Mouse (Mus musculus) ES-E14 (cell line): ENCODE data around the gene Cct7. TPM values are rescaled to one million over a fixed set of nuclear protein-coding genes. Genes with fewer than 3 reads are reported as not detected.

ENCODE experiments used
- DNase-seq: peaks from one replicate; pipeline ENCODE4 v3.0.0-alpha.2; 2013; ENCODE audit warnings: low read depth, low spot score
- H3K27ac ChIP-seq: 2 replicates; pipeline ENCODE4 v1.5.1; 2012; ENCODE audit warnings: low read depth, mild to moderate bottlenecking, low read length, moderate library complexity, mixed read lengths; ENCODE audit not compliant: poor library complexity, insufficient read depth, severe bottlenecking
- H3K36me3 ChIP-seq: 2 replicates; pipeline ENCODE4 v1.6.1; 2012; ENCODE audit warnings: mild to moderate bottlenecking, low read length, moderate library complexity, mixed read lengths; ENCODE audit not compliant: control insufficient read depth, poor library complexity, insufficient read depth, severe bottlenecking
- H3K4me1 ChIP-seq, 2 experiments: fragments of 150-350 bp in 1 of 2; sonication (generic) in 1 of 2; 2 replicates each; pipeline ENCODE4 v1.6.1; 2012; ENCODE audit warnings: low read length in 2 of 2, mild to moderate bottlenecking in 1 of 2, mixed read lengths in 1 of 2; ENCODE audit not compliant: control insufficient read depth in 2 of 2, insufficient read depth in 2 of 2, poor library complexity in 1 of 2
- H3K4me3 ChIP-seq, 2 experiments: fragments of 150-350 bp in 1 of 2; sonication (generic) in 1 of 2; 2 replicates each; pipeline ENCODE4 v1.5.1; 2012; ENCODE audit warnings: low read length in 2 of 2, low read depth in 1 of 2, mild to moderate bottlenecking in 1 of 2, mixed read lengths in 1 of 2; ENCODE audit not compliant: insufficient read depth in 1 of 2, poor library complexity in 1 of 2, severe bottlenecking in 1 of 2
- H3K9ac ChIP-seq: 2 replicates; pipeline ENCODE4 v1.6.1; 2012; ENCODE audit warnings: low read depth, mild to moderate bottlenecking, low read length, mixed read lengths; ENCODE audit not compliant: poor library complexity, insufficient read depth, severe bottlenecking
- H3K9me3 ChIP-seq: fragments of 150-350 bp; sonication (generic); 2 replicates; pipeline ENCODE4 v1.6.1; 2012; ENCODE audit warnings: low read depth, mild to moderate bottlenecking, low read length; ENCODE audit not compliant: control insufficient read depth, insufficient read depth
- CHD2 ChIP-seq: IDR thresholded peaks from 2 replicates; pipeline ENCODE4 v1.6.1; 2014; ENCODE audit warnings: mild to moderate bottlenecking, low read depth, low read length, inconsistent platforms
- HCFC1 ChIP-seq: IDR thresholded peaks from 2 replicates; pipeline ENCODE4 v1.6.1; 2012; ENCODE audit warnings: low read length, inconsistent platforms, borderline replicate concordance; ENCODE audit not compliant: insufficient read depth
- MAFK ChIP-seq: IDR thresholded peaks from 2 replicates; pipeline ENCODE4 v1.6.1; 2014; ENCODE audit warnings: mild to moderate bottlenecking, low read depth, low read length, inconsistent platforms; ENCODE audit not compliant: insufficient read depth
- ZC3H11A ChIP-seq: IDR thresholded peaks from 2 replicates; pipeline ENCODE4 v1.6.1; 2012; ENCODE audit warnings: low read depth, mild to moderate bottlenecking, inconsistent platforms, low read length, borderline replicate concordance
- ZNF384 ChIP-seq: IDR thresholded peaks from 2 replicates; pipeline ENCODE4 v1.6.1; 2012; ENCODE audit warnings: low read depth, low read length, inconsistent platforms
- in situ Hi-C, 2 experiments: fragments of 600-800 bp; cut with MboI; formaldehyde crosslinking; loops; one replicate each; pipeline ENCODE4 v1.15.1; 2025; ENCODE audit warnings: low sequenced_read_pairs in 2 of 2, inconsistent platforms in 1 of 2; ENCODE audit not compliant: unreplicated experiment in 2 of 2
- total RNA-seq: library from RNA; depleted of rRNA; stranded (reverse); fragments of 300-350 nt; gene quantifications from 2 replicates; pipeline ENCODE4 v1.2.3, GENCODE M21; 2012; rRNA removed

Gene Cct7
- 493 and 584 TPM in 2 replicates for total RNA-seq

- Histone ChIP-seq H3K27ac (peak within 1 kb of the TSS; percentile 87), H3K4me3 (peak within 1 kb of the TSS; percentile 88 to 95), H3K4me1 (peaks cover 2 to 5% of the 10 kb centered on the region in 2 experiments; a peak in 2 of 4 replicates), H3K36me3 (peaks cover 15% of the 10 kb centered on the region), H3K9ac (peak within 1 kb of the TSS; percentile 99), H3K9me3 (no peaks in the 10 kb centered on the region)
- DNase-seq: peak; percentile 99
- peak; percentile 90 for TF ChIP-seq CHD2
- 0 out of 2 replicates have a peak, but pooled peaks have one; percentile 60 for TF ChIP-seq HCFC1
- no peak for TF ChIP-seq ZNF384
- in situ Hi-C loops: no loop called here
Measured at GRCm38 (mm10) chr6:85450697-85451663, at the start of gene Cct7. Cct7 (plus strand) TSS chr6:85451514.

- H3K36me3 ChIP-seq: no peaks in the 10 kb centered on the region
- in situ Hi-C loops: loop anchor here in 1 of 2 experiments (25.0 kb wide), 1 partner anchor 240 kb away; no protein-coding TSS in a partner anchor
- H3K27ac ChIP-seq: no peak overlapping the region
- H3K9ac ChIP-seq: no peak overlapping the region
- DNase-seq: no peak
- no peaks in the 10 kb centered on the region for H3K4me1 ChIP-seq
- H3K9me3 ChIP-seq: no peaks in the 10 kb centered on the region
- no peak overlapping the region for H3K4me3 ChIP-seq
- no peak for TF ChIP-seq ZC3H11A
- no peak for TF ChIP-seq CHD2
- no peak for TF ChIP-seq HCFC1
- TF ChIP-seq ZNF384: no peak
- TF ChIP-seq MAFK: no peak
Measured at GRCm38 (mm10) chr6:85402613-85403012, 48.7 kb upstream of the Cct7 start.

GRCm38 (mm10) chr6:85403039-85403438, 48.3 kb upstream of the Cct7 start:
- Histone ChIP-seq H3K4me1 (no peaks in the 10 kb centered on the region), H3K4me3 (no peak overlapping the region), H3K9ac (no peak overlapping the region), H3K9me3 (no peaks in the 10 kb centered on the region), H3K27ac (no peak overlapping the region), H3K36me3 (no peaks in the 10 kb centered on the region)
- TF ChIP-seq ZNF384 (no peak), HCFC1 (no peak), MAFK (no peak), ZC3H11A (no peak), CHD2 (no peak)
- DNase-seq: no peak
- in situ Hi-C loops: loop anchor here in 1 of 2 experiments (25.0 kb wide), 1 partner anchor 241 kb away; no protein-coding TSS in a partner anchor

GRCm38 (mm10) chr6:85409003-85409402, 42.3 kb upstream of the Cct7 start:
- no peak for TF ChIP-seq ZC3H11A
- no peak for TF ChIP-seq MAFK
- no peak for TF ChIP-seq HCFC1
- TF ChIP-seq ZNF384: no peak
- TF ChIP-seq CHD2: no peak
- in situ Hi-C loops: loop anchor here in 1 of 2 experiments (25.0 kb wide), 1 partner anchor 247 kb away; no protein-coding TSS in a partner anchor
- Histone ChIP-seq H3K27ac (no peak overlapping the region), H3K9me3 (no peaks in the 10 kb centered on the region), H3K4me1 (peaks cover 0 to 3% of the 10 kb centered on the region in 2 experiments; a peak in 1 of 4 replicates), H3K36me3 (no peaks in the 10 kb centered on the region), H3K4me3 (peak overlapping the region; percentile 35 to 55), H3K9ac (peak overlapping the region; percentile 46)
- DNase-seq: no peak
